Comparison of ENCODE assay signal across 11 mouse cellular contexts in genomic region chr9:90823574-90824280, GRCm38 (mm10).
DNase-seq lines count a peak whose midpoint lies in the region; ATAC-seq lines count a peak whose summit lies in the region.
"Had no signal": no experiment of that assay in that cellular context is flagged by ENCODE, and none has a peak within 500 bp of the region (broad histone marks: within the 10 kb centered on the region; RNA-seq: fewer than 3 reads in every experiment).

No protein-coding gene starts in this region.

- ATAC-seq in kidney, embryonic 16.5 days (ENCODE audit: low FRiP score, low TSS enrichment), result 0 out of 2 replicates have a peak, but pooled peaks have one; percentile 9
- ATAC-seq in embryonic facial prominence, embryonic 14.5 days (ENCODE audit: low read depth), result no peak
- ATAC-seq: forebrain, embryonic 14.5 days had no signal

- no peak overlapping the region for H3K9ac ChIP-seq in kidney, embryonic 16.5 days (replicated peaks; ENCODE audit: low read length)
- H3K9ac ChIP-seq in embryonic facial prominence, embryonic 14.5 days (ENCODE audit: low read depth, low read length), result no peak overlapping the region
- H3K9ac ChIP-seq: limb, embryonic 12.5 days had no signal

- no peaks in the 10 kb centered on the region for H3K27me3 ChIP-seq in kidney, embryonic 16.5 days (ENCODE audit: insufficient read depth, low read length)
- no peaks in the 10 kb centered on the region for H3K27me3 ChIP-seq in embryonic facial prominence, embryonic 14.5 days (replicated peaks; ENCODE audit: control insufficient read depth, insufficient read depth, low read length)
- H3K27me3 ChIP-seq: limb, embryonic 12.5 days had no signal

- H3K4me1 ChIP-seq in kidney, embryonic 16.5 days (ENCODE audit: insufficient read depth, low read length), result no peaks in the 10 kb centered on the region
- no peaks in the 10 kb centered on the region for H3K4me1 ChIP-seq in embryonic facial prominence, embryonic 14.5 days (ENCODE audit: control insufficient read depth, insufficient read depth, low read length)

- no peak overlapping the region for H3K4me2 ChIP-seq in kidney, embryonic 16.5 days (replicated peaks; ENCODE audit: low read depth, low read length)
- H3K4me2 ChIP-seq in embryonic facial prominence, embryonic 14.5 days (ENCODE audit: low read depth, low read length), result peak overlapping the region; percentile 25
- H3K4me2 ChIP-seq: limb, embryonic 12.5 days had no signal

- H3K27ac ChIP-seq in kidney, embryonic 16.5 days (ENCODE audit: low read length), result no peak overlapping the region
- no peak overlapping the region for H3K27ac ChIP-seq in embryonic facial prominence, embryonic 14.5 days (replicated peaks; ENCODE audit: low read depth, low read length)
- H3K27ac ChIP-seq: limb, embryonic 12.5 days had no signal

- DNase-seq in embryo, embryonic 10.5 days (ENCODE audit: low spot score), result peak; percentile 36
- DNase-seq in embryo, embryonic 9.5 days (ENCODE audit: extremely low spot score), result no peak
- no peak for DNase-seq in kidney, adult 8-10 months
- DNase-seq in 3134 (ENCODE audit: extremely low read depth, insufficient read length, low spot score), result peak; percentile 22
- DNase-seq in embryonic facial prominence, embryonic 14.5 days (ENCODE audit: low spot score), result peak; percentile 45
- DNase-seq in spleen, postnatal 14 days (ENCODE audit: low spot score in 2 of 2), result no peak
- no peak for DNase-seq in layer of hippocampus, adult 11-12 months (ENCODE audit: low spot score)
- DNase-seq: kidney, postnatal 36 days had no signal

- H3K9me3 ChIP-seq in kidney, embryonic 16.5 days (ENCODE audit: low read length), result no peaks in the 10 kb centered on the region
- no peaks in the 10 kb centered on the region for H3K9me3 ChIP-seq in embryonic facial prominence, embryonic 14.5 days (ENCODE audit: control insufficient read depth, low read length)

- H3K36me3 ChIP-seq in kidney, embryonic 16.5 days (ENCODE audit: insufficient read depth, low read length), result no peaks in the 10 kb centered on the region
- no peaks in the 10 kb centered on the region for H3K36me3 ChIP-seq in embryonic facial prominence, embryonic 14.5 days (ENCODE audit: control insufficient read depth, insufficient read depth, low read length)
- H3K36me3 ChIP-seq: limb, embryonic 12.5 days had no signal

- WGBS in kidney, embryonic 16.5 days, result 81% methylated on average over 4 of the region's 4 CpGs
- WGBS in embryonic facial prominence, embryonic 14.5 days, result 31% methylated on average over 4 of the region's 4 CpGs

- no peak overlapping the region for H3K4me3 ChIP-seq in kidney, embryonic 16.5 days (ENCODE audit: low read length)
- no peak overlapping the region for H3K4me3 ChIP-seq in embryonic facial prominence, embryonic 14.5 days (ENCODE audit: low read depth, low read length)
- H3K4me3 ChIP-seq: limb, embryonic 12.5 days had no signal

Comparison
In these comparisons a context has a peak if more than half of its experiments do, and no peak if none do; other contexts are left out.
1. DNase-seq: peak in embryo, embryonic 10.5 days (single experiment), 3134 (single experiment) and embryonic facial prominence, embryonic 14.5 days (single experiment); none in embryo, embryonic 9.5 days (single experiment), kidney, adult 8-10 months (0 of 2), spleen, postnatal 14 days (0 of 2) and layer of hippocampus, adult 11-12 months (single experiment).